Mouse (Mus musculus) ES-E14 (cell line): ENCODE results near the gene Foxp1. TPM values are rescaled to one million over a fixed set of nuclear protein-coding genes. Genes with fewer than 3 reads are reported as not detected.

Experiments
- DNase-seq: peaks from one replicate; pipeline ENCODE4 v3.0.0-alpha.2; 2013; ENCODE audit warnings: low read depth, low spot score
- H3K27ac ChIP-seq: 2 replicates; pipeline ENCODE4 v1.5.1; 2012; ENCODE audit warnings: low read depth, mild to moderate bottlenecking, low read length, moderate library complexity, mixed read lengths; ENCODE audit not compliant: poor library complexity, insufficient read depth, severe bottlenecking
- H3K36me3 ChIP-seq: 2 replicates; pipeline ENCODE4 v1.6.1; 2012; ENCODE audit warnings: mild to moderate bottlenecking, low read length, moderate library complexity, mixed read lengths; ENCODE audit not compliant: control insufficient read depth, poor library complexity, insufficient read depth, severe bottlenecking
- H3K4me1 ChIP-seq, 2 experiments: fragments of 150-350 bp in 1 of 2; sonication (generic) in 1 of 2; 2 replicates each; pipeline ENCODE4 v1.6.1; 2012; ENCODE audit warnings: low read length in 2 of 2, mild to moderate bottlenecking in 1 of 2, mixed read lengths in 1 of 2; ENCODE audit not compliant: control insufficient read depth in 2 of 2, insufficient read depth in 2 of 2, poor library complexity in 1 of 2
- H3K4me3 ChIP-seq, 2 experiments: fragments of 150-350 bp in 1 of 2; sonication (generic) in 1 of 2; 2 replicates each; pipeline ENCODE4 v1.5.1; 2012; ENCODE audit warnings: low read length in 2 of 2, low read depth in 1 of 2, mild to moderate bottlenecking in 1 of 2, mixed read lengths in 1 of 2; ENCODE audit not compliant: insufficient read depth in 1 of 2, poor library complexity in 1 of 2, severe bottlenecking in 1 of 2
- H3K9ac ChIP-seq: 2 replicates; pipeline ENCODE4 v1.6.1; 2012; ENCODE audit warnings: low read depth, mild to moderate bottlenecking, low read length, mixed read lengths; ENCODE audit not compliant: poor library complexity, insufficient read depth, severe bottlenecking
- H3K9me3 ChIP-seq: fragments of 150-350 bp; sonication (generic); 2 replicates; pipeline ENCODE4 v1.6.1; 2012; ENCODE audit warnings: low read depth, mild to moderate bottlenecking, low read length; ENCODE audit not compliant: control insufficient read depth, insufficient read depth
- CHD2 ChIP-seq: IDR thresholded peaks from 2 replicates; pipeline ENCODE4 v1.6.1; 2014; ENCODE audit warnings: mild to moderate bottlenecking, low read depth, low read length, inconsistent platforms
- HCFC1 ChIP-seq: IDR thresholded peaks from 2 replicates; pipeline ENCODE4 v1.6.1; 2012; ENCODE audit warnings: low read length, inconsistent platforms, borderline replicate concordance; ENCODE audit not compliant: insufficient read depth
- MAFK ChIP-seq: IDR thresholded peaks from 2 replicates; pipeline ENCODE4 v1.6.1; 2014; ENCODE audit warnings: mild to moderate bottlenecking, low read depth, low read length, inconsistent platforms; ENCODE audit not compliant: insufficient read depth
- ZC3H11A ChIP-seq: IDR thresholded peaks from 2 replicates; pipeline ENCODE4 v1.6.1; 2012; ENCODE audit warnings: low read depth, mild to moderate bottlenecking, inconsistent platforms, low read length, borderline replicate concordance
- ZNF384 ChIP-seq: IDR thresholded peaks from 2 replicates; pipeline ENCODE4 v1.6.1; 2012; ENCODE audit warnings: low read depth, low read length, inconsistent platforms
- in situ Hi-C, 2 experiments: fragments of 600-800 bp; cut with MboI; formaldehyde crosslinking; loops; one replicate each; pipeline ENCODE4 v1.15.1; 2025; ENCODE audit warnings: low sequenced_read_pairs in 2 of 2, inconsistent platforms in 1 of 2; ENCODE audit not compliant: unreplicated experiment in 2 of 2
- total RNA-seq: library from RNA; depleted of rRNA; stranded (reverse); fragments of 300-350 nt; gene quantifications from 2 replicates; pipeline ENCODE4 v1.2.3, GENCODE M21; 2012

Foxp1 gene
- total RNA-seq, 1 experiment = 70.0 TPM

DNA sequence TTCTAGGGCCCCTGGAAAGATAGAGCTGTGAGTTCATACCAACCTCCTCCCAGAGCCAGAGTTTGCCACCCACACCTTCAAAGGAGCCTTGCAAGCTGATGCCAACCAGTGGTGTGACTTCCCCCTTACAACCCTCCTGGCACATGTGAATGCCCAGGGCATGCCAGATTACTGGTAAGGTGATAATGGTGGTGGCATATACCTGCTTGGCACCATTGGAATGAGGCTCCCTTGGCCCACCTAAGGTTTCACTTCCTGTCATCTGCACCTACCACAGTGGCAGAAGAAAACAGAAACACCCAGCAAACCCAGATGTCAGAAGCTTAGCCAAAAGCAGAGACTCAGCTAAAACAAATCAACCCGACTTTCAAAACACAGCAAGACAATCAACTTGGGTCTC is 18.8 kb downstream of the Foxp1 start:
- Histone ChIP-seq H3K4me1 (no peaks in the 10 kb centered on the region), H3K9ac (no peak overlapping the region), H3K36me3 (no peaks in the 10 kb centered on the region), H3K4me3 (no peak overlapping the region), H3K27ac (no peak overlapping the region), H3K9me3 (no peaks in the 10 kb centered on the region)
- DNase-seq = no peak
- in situ Hi-C loops = no loop called here
- TF ChIP-seq HCFC1 (no peak), MAFK (no peak), CHD2 (no peak), ZC3H11A (no peak)

DNA sequence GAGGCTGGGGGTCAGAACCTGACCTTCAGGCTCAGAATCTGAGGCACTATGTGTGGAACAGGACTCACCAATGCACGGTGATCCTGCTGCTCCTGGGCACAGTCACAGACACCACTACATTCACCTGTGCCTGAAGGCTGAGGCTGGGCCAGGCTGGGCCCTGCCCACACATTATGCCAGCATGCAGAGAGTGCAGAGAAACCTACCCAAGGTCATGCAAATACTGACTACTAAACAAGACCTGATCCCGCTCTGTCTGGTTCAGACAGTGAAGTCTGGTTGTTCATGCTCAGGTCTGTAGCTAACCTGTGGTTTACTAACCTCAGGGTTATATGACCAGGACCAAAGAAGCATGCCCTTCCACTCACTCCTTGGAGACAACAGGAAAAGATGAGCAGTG is 19.8 kb downstream of the Foxp1 start:
- in situ Hi-C loops = no loop called here
- TF ChIP-seq ZNF384 = no peak
- Histone ChIP-seq H3K9me3 (no peaks in the 10 kb centered on the region), H3K36me3 (no peaks in the 10 kb centered on the region), H3K27ac (no peak overlapping the region), H3K4me3 (no peak overlapping the region), H3K9ac (no peak overlapping the region), H3K4me1 (no peaks in the 10 kb centered on the region)
- no peak for DNase-seq

DNA sequence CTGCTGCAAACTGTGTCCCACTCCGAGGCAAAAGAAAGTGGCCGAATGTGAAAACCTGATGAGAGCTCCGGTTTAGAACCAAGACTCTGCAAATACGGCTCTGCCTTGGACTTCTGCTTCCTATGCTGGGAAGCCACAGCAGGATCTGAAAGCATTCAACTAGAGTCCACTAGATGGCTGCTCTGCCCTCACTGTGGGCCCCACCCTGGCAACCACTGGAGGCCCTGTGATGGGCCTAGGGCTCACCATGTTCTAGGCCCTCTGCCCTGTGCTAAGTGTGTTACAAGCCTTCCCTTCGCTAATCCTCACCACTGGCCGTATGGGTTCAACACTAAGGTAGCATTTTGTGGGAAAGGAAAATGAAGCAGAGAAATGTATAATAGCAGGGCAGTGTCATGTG is 20.2 kb downstream of the Foxp1 start:
- no peaks in the 10 kb centered on the region for H3K9me3 ChIP-seq
- TF ChIP-seq ZC3H11A (no peak), ZNF384 (no peak), MAFK (no peak), CHD2 (no peak), HCFC1 (no peak)
- no peaks in the 10 kb centered on the region for H3K4me1 ChIP-seq
- in situ Hi-C loops = no loop called here
- no peak overlapping the region for H3K9ac ChIP-seq
- no peak for DNase-seq
- no peak overlapping the region for H3K4me3 ChIP-seq
- no peaks in the 10 kb centered on the region for H3K36me3 ChIP-seq
- H3K27ac ChIP-seq = no peak overlapping the region

DNA sequence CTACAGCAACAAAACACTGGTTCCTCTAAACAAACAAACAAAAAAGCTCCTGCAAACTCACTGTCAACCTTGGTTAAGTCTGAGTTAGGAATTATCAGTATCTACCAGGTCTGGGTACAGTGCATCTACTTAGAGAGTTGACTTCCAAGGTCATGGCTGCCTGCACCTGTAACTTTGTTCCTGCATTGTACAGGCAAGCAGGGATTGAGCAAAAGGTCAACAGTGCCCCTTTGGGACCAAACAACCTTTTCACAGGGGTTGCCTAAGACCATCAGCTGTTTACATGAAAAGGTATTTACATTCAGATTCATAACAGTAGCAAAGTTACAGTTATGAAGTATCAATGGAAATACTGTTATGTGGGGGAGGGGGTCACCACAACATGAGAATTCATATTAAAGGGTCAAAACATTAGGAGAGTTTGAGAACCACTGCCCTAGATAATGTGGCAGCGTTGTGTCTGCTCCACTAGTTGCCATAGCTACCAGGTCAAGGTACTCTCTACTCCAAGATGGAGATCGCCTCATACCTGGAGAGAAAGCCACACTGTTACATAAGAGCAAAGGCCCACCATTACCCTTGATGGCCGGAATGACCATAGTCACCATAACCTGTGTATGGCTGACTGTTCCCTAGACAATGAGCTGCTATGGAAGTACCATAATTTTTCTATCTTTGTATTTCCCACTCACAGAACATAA is 21.8 kb downstream of the Foxp1 start:
- no peaks in the 10 kb centered on the region for H3K9me3 ChIP-seq
- H3K36me3 ChIP-seq = no peaks in the 10 kb centered on the region
- DNase-seq = no peak
- in situ Hi-C loops = no loop called here
- H3K27ac ChIP-seq = no peak overlapping the region
- H3K9ac ChIP-seq = no peak overlapping the region
- no peaks in the 10 kb centered on the region for H3K4me1 ChIP-seq
- no peak for TF ChIP-seq CHD2
- no peak for TF ChIP-seq MAFK
- TF ChIP-seq HCFC1 = no peak
- TF ChIP-seq ZNF384 = no peak
- TF ChIP-seq ZC3H11A = no peak
- no peak overlapping the region for H3K4me3 ChIP-seq

DNA sequence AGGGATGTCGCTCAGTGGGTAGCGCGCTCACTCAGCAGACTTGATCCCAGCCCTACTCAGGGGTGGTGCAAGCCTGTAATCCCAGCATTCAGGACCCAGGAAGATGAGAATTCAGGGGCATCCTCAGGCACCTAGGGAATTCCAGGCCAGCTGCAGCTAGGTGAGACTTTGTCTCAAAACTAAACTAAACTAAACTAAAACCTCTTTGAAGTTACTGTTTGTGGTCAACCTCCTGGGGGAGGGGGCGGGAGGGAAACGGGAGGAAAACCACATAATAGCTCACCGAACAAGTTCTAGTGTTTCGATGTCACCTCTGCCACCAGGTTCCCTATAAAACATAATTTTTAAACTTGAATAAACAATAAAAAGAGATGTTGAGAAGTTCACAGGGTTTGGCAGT is 24.4 kb downstream of the Foxp1 start:
- Histone ChIP-seq H3K36me3 (no peaks in the 10 kb centered on the region), H3K4me3 (no peak overlapping the region), H3K4me1 (no peaks in the 10 kb centered on the region), H3K27ac (no peak overlapping the region), H3K9ac (no peak overlapping the region), H3K9me3 (no peaks in the 10 kb centered on the region)
- no peak for DNase-seq
- in situ Hi-C loops = no loop called here
- TF ChIP-seq CHD2 = no peak
- TF ChIP-seq ZC3H11A = no peak
- no peak for TF ChIP-seq ZNF384
- no peak for TF ChIP-seq HCFC1
- no peak for TF ChIP-seq MAFK
